ENCODE assay signal across 14 mouse cellular contexts in genomic region chrX:100708032-100708431, GRCm38 (mm10). TPM values are rescaled to one million over a fixed set of nuclear protein-coding genes. Genes with fewer than 3 reads are reported as not detected.
"Had no signal": no experiment of that assay in that cellular context is flagged by ENCODE, and none has a peak within 500 bp of the region (broad histone marks: within the 10 kb centered on the region; RNA-seq: fewer than 3 reads in every experiment).

No protein-coding gene starts in this region.

- H3K4me2 ChIP-seq: hindbrain, embryonic 13.5 days; limb, embryonic 12.5 days; lung, embryonic 15.5 days; midbrain, embryonic 11.5 days; neural tube, embryonic 13.5 days had no signal

- DNase-seq: liver; lung, postnatal 14 days; right cerebral cortex, postnatal 25 days; thymus, postnatal 4 days had no signal

- H3K9me3 ChIP-seq: hindbrain, embryonic 13.5 days; limb, embryonic 12.5 days; lung, embryonic 15.5 days; megakaryocyte, embryonic 14.5 days; neural tube, embryonic 13.5 days had no signal

- H3K9ac ChIP-seq: hindbrain, embryonic 13.5 days; limb, embryonic 12.5 days; lung, embryonic 15.5 days; neural tube, embryonic 13.5 days had no signal

- H3K27me3 ChIP-seq: hindbrain, embryonic 13.5 days; limb, embryonic 12.5 days; lung, embryonic 15.5 days; neural tube, embryonic 13.5 days had no signal

- H3K36me3 ChIP-seq: hindbrain, embryonic 13.5 days; neural tube, embryonic 13.5 days had no signal

- H3K4me3 ChIP-seq: hindbrain, embryonic 13.5 days; limb, embryonic 12.5 days; lung, embryonic 15.5 days; megakaryocyte, embryonic 14.5 days; neural tube, embryonic 13.5 days had no signal

- H3K4me1 ChIP-seq: hindbrain, embryonic 13.5 days; limb, embryonic 12.5 days; lung, embryonic 15.5 days; megakaryocyte, embryonic 14.5 days; neural tube, embryonic 13.5 days had no signal

- ATAC-seq: hindbrain, postnatal 0 days; midbrain, embryonic 16.5 days had no signal

- H3K27ac ChIP-seq: hindbrain, embryonic 13.5 days; hindbrain, postnatal 0 days; limb, embryonic 12.5 days; lung, embryonic 15.5 days; macrophage; neural tube, embryonic 13.5 days; stomach, postnatal 0 days had no signal

RNA-seq across cellular contexts. Expression of gene Gdpd2, which starts 21.6 kb away (rescaled TPM):
- polyA plus RNA-seq: macrophage had no signal
